Mouse (Mus musculus) v-Abl transformed pro-B cells (cell line): ENCODE results near the gene Mast4.

Source experiments
- in situ Hi-C, 2 experiments: fragments of 400-800 bp; cut with MboI; formaldehyde crosslinking; loops; one replicate each; pipeline ENCODE4 v1.15.1; 2025; ENCODE audit not compliant: unreplicated experiment in 2 of 2

Mast4 gene

DNA sequence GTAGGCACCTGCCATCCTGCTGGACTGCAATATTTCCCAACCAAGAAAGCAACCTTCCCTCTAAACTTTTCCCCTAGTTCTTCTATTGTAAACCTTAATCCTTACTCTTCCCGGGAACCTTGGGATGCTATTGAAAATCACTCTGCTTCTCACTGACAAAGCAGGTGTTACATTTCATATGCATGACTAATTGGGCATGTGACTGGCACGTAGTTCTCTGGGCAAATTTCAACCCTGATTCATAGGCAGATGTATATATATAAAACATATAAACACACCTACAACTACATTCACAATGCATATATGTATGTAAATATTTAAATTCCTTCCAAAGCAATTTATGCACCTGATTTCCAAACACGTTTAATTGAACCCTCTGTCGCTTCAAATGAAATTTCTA is 90.2 kb downstream of the Mast4 start:
- in situ Hi-C loops: no loop called here

DNA sequence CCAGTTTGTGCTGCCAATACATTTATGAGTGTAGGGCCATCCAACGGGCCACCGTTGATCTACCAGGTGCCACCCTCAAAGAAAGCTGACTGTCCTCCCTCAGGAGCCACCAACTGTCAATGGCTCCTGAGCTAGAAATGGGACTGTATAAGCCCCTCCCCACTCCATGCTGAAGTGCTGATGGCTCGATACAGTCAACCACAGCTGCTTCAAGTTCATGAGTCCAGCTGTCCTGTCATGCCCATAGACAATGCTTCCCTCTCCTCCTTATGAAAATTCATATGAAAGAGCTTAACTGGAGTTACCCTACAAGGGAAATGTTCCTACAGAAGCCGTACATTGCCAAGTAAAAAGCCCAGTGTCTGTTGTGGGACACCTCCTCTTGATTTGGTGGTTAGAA is 93.2 kb downstream of the Mast4 start:
- in situ Hi-C loops: no loop called here

DNA sequence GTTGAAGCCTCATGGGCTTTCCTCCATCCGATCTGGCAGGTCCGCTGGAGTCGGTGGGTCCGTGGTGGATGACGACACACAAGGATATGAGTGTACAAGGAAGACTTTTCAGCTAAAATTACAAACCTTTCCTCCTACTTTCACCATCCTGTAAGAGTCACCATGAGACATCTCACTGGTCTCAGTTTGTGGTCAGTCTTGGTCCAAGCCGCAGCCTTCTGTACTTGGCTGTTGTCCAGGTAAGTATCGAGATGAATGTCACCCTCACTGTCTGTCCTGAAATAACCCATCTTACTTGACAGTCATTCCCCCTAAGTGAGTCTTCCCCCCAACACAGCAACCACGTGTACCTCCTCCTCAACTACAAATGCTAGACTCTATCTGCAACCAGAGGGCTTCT is 94.6 kb downstream of the Mast4 start:
- in situ Hi-C loops: no loop called here

DNA sequence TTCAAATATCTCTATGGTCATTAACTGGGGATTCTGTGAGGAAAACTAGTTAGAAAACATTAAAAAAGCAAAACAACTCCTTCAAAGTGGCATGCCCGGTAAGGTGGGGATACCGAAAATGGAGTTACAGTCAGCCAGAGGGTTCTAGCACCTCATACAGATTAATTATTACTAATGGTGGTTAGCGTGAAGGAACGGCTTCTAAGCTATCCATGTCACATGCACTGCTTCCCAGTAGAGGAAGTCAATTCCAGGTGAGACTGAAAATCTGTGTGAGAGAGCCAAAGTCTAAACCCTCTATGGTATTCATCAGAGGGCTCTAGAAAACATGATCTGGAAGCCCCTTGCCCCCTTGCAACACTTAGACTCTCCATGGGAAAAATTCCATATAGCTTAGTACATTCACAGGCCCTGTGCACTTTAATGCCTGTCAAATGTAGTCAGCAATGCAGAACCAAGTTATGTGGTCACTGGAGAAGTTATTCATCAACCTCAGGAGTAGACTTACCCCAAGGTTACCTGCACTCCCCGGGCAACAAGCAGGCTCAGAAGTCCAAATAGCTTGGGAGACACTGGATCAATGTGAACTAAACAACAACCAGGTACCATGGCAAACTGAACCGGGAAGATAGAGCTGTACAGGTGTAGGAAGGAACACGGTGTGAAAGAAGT is 96.1 kb downstream of the Mast4 start:
- in situ Hi-C loops: no loop called here

DNA sequence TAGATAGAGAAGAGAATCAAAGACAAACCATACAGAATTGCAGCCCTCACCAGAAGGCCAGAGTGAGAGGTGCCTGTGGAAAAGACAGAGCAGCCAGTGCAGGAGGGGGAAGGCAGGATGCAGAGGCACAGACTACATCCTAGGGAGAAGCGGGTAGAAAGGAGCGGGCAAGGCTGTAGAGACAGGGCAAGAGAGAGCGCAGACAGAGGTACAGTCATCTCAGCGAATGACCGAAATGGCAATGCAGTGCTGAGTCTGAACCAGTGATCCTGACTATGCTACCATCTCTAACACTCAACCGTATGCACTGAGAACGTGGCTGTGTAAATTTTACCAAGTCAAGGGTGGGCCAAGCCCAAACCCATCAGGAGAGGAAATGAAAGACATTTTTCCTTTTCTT is 102.1 kb downstream of the Mast4 start:
- in situ Hi-C loops: no loop called here

DNA sequence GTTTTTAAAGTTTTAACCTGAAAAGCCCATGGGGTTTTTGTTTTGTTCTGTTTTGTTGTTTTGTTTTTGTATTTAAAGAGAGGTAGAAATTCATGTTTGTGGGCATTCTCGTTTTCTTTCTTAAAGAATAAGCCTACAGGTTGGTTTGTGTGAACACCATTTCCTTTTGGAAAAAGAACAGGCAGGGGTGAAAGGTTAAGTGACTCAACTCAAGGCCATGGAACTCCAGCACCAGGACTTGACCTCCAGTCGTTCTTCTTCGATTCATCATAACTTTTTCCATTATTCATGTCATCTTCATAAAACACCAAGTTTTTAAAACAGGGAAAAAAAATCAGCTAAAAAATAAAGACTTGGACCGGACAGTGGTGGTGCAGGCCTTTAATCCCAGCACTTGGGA is 105.2 kb downstream of the Mast4 start:
- in situ Hi-C loops: no loop called here

DNA sequence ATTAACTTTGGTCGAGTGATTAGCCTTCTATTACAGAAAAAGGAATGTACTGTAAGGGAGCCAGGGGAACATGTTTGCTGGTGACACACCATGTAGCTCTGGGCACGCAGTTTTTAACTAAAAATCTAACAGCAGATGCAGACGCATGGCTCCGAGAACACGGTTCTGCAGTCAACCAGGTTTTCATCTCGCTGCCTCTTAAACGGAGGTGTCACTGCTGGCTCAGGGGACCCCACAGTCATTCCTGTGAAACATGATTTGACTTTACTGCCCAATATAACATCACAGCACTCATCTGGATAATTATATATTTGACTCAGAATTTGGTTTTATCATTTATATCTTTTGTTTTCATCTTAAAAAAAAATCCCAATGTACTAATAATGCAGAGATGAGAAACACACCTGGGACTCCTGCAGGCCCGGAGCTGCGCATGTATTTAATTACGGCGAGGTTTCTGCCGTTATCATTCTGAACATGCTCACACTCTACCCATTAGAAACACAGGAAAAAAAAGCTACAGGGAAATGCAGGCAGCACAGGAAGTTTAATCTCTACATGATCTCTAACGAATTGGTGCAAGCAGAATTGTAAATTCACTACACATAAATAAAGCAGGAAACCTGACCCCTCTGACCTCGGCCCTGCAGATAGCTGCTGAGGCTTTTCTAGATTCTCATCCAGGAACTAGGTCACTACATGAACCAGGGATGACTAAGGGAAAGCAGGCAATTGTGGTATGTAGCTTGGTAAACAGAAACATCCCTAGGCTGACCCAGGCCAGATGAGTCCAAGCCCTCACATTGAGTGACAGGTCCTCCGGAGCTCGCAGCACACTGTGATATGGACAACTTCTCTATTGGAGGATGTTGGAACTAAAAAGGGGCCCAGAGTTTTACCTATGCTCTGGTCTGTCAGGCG is 108.1 kb downstream of the Mast4 start:
- in situ Hi-C loops: no loop called here

DNA sequence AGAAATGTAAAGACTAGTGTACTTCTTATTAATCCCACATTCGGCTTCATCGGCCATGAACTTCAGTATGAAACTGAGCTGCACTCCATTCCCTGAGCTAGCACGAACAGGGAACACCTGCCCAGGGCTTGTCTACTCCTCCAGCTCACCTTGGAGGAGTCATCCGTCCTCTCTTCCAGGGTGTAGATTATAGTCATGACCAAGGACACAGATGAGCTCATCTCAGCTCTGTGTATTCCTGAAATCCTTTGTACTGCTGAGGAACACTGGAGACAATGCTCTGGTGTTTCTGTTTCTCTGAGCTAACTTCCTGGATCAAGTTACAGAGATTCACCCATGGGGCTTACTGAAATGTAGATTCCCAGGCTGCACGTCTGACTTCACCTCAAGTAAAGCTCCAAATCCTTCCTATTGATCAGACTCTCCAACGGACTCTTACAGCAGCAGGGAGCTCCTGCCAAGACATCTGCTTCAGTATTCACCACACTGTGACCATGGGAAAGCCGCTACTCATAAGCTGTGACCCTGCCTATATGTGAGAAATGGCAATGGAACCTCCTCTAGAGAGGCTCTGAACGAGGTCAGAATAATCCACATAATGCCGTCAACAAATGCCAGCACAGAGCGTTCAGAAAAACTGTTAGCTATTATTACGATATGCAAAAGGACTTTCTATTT is 108.9 kb downstream of the Mast4 start:
- in situ Hi-C loops: no loop called here

DNA sequence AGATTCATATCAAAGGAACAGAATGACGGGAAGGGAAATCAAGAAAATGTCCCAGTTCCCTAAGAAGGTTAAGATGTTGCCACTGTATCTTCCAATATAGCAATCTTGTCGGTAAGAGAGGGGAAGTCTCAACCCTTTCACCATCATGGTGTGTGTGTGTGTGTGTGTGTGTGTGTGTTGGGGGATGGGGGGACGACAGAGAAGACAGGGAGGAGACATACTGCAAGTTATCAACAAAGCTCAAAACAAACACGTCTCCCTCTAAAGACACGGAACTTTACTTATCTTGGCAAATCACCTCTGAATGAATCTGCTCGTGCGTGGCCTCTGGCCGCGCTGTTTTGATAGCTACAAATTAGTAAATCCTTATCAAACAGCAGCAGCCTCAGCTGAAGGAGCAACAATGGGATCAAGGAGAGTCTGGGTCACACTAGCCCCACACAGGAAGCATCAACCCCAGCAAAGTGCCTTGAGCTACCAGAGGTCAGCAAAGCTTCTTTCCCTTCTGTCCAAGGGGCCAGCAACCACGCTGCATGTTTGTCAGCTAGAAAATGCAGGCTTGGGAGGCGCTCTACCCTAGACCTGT is 113.7 kb downstream of the Mast4 start:
- in situ Hi-C loops: no loop called here

DNA sequence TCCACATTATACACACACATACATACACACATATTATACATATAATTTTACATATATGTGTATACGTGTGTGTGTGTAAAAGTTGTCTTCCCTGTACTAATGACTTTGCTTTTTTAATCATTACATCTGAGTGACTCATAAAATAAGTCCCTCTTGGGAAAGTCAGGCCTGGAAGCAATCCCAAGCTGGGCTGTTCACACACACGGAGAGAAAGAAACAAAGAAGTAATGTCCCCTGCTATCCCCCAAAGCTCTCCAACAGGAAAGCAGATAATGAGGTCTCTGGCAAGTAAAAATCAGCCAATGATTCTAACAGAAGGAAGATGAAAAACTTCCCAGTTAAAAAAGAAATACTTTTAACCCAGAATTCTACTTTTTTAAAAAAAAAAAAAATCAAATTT is 114.3 kb downstream of the Mast4 start:
- in situ Hi-C loops: no loop called here

DNA sequence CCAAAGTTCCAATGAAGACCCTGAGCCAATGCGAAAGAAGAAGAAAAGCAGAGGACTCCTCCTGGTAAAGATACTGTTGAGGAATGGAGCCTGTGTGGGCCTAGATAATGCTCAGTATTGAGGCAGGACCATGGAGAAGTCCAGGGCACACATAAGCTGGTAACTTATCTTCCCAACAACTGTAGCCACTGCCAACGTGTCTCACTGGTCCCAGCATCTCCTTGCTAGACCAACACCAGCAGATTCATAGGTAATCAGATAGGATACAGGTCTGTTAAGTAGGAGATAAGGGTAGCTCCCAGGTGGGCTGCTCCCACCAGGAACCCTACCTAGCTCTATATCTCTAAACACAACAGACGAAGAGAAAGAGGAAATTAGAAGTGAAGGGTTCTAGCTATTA is 116.8 kb downstream of the Mast4 start:
- in situ Hi-C loops: no loop called here

DNA sequence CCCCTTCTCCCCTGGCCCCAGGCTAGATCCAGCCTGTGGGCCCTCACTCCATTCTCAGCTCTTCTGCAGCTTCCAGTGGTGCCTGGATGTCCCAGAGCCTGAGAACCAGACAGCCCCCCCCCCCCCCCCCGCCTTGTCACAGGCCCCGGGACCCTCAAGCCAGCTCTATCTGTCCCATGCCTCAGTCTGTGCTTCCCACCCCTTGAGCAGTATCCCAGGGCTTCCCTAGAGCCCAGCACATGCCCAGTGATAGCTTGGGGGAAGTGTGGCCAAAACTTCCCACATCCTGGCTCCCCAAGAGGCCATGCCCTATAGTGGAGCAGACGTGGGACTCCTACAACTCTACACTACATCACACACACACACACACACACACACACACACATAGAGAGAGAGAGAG is 119.8 kb downstream of the Mast4 start:
- in situ Hi-C loops: no loop called here

DNA sequence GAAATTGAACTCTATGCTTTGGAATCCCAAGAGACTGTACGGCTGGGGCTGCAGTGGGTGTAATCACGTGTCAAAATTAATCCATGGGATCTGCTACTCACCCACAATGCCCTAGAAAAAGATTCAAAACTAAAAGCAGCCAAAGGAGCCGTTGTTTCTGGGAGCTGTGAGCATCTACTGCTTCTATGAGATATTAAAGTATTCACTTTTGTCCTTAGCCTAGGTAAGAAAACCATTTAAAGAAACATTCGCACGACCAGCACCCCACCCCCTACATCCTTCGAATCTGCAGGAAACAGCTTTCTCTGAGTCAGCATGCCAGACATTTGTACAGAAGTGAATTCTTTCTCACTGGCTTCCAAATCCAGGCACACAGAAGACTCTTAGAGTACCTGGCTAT is 122.3 kb downstream of the Mast4 start:
- in situ Hi-C loops: no loop called here

DNA sequence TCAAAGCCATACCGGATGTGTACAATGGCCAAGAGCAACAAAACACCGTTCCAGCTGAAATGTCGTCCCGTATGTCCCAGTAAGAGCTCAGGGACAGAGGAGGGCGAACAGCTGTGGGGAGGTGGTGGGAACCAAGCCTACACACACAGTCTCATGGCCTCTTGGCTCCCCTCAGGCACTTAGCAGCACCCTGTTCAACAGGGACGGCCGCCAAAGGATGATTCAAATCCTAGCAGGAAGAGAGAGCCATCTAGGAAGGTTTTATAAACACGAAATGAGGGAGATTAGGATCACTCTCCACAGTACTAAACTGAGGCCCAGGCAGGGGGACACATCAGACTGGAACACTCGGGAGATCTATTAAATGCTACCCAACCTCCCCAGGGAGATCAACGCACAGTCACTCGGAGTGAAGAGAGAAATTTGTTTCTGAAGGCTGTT is 122.8 kb downstream of the Mast4 start:
- in situ Hi-C loops: no loop called here

DNA sequence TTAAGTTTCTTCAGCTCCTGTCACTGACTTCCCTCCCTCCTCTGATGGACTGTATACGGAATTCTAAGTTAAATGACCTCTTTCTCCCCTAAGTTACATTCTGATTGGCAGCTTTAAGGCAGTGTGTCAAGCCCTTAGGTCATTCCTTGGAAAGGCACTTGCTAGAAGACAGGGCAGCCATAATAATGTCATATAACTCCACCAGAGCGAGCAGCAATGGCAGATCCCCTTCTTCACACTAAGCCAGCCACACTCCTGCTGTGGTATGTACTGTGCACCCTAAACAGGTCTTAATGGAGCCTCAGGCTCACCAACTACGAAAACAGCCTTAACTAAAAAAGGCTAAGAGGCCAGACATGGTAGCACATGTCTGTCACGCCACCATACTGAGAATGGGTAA is 123.6 kb downstream of the Mast4 start:
- in situ Hi-C loops: no loop called here

DNA sequence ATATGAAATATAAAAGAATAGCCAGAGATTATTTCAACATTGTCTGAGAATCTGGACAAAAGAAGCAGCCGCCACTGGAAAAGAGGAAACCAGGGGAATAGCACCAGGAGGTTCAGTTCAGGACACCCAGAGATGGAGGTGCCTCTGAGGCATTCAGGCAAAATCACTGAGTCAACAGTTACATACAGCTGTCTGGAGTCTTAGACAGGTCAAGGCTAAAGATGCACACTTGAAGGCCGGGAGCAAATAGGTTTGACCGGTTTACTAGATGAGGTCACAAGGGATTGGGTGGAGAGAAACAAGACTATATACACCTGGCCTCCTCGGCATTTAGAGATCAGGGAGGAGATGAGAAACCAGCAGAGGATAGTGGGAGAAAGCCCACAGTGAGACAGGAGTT is 127.1 kb downstream of the Mast4 start:
- in situ Hi-C loops: no loop called here

DNA sequence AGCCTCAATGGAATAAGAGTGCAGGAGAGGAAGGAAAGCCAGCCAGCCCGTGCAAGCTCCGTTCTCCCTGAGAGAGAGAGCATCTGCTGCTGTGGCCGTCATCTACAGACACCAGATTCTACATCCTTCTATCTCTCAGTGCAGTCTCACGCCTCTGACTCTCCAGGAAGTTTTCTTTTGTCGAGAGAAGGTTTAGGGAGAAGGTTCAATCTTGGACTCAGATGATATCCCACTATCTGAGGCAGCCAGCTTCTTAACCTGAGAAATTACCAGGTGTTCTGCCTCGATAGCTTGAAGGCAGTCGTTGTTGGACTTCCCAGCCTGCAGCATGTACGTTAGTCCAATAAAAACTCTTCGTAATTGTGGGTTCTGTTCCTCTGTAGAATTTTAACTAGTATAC is 127.7 kb downstream of the Mast4 start:
- in situ Hi-C loops: no loop called here

DNA sequence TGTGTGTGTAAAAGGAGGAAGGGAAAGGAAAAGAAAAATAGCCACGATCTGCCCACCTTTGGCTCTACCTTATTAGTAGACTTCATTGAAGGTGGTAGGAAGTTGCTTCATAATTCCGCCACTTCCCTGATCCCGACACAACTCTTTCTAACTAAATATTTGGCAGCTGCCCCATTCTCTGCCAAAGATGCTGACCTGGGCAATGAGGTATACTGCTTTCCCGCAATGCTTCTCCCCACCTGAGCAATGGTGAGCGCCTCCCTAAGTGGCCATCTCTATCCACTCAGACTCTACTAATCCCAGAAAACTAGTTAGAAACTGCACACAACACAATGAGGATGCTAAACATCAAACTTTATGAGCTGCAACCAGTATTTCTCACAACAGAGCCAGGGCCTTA is 129.1 kb downstream of the Mast4 start:
- in situ Hi-C loops: no loop called here

DNA sequence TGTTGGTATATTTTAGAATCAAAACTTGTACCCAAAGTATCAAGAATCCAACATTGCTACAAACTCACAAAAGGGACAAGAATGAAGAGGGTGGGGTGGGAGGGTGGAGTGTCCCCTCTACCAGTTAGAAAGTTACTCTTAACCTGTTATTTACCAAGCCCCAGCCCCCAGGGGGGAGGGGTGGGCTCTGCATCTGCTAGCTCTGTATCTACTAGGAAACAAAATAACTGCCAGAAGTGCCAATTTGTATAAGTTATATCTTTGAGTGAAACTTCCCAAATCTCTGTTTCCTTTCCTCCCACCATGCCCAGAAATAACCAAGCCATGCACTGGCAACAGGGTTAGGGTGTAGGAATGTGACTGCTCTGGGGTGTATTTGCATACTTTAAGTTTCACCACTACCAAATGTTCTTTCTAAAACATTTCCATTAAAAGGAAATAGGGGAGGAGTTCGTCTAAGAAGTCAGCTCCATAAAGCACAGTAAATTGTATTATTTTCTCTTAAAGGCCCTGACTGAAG is 130.9 kb downstream of the Mast4 start:
- in situ Hi-C loops: no loop called here

DNA sequence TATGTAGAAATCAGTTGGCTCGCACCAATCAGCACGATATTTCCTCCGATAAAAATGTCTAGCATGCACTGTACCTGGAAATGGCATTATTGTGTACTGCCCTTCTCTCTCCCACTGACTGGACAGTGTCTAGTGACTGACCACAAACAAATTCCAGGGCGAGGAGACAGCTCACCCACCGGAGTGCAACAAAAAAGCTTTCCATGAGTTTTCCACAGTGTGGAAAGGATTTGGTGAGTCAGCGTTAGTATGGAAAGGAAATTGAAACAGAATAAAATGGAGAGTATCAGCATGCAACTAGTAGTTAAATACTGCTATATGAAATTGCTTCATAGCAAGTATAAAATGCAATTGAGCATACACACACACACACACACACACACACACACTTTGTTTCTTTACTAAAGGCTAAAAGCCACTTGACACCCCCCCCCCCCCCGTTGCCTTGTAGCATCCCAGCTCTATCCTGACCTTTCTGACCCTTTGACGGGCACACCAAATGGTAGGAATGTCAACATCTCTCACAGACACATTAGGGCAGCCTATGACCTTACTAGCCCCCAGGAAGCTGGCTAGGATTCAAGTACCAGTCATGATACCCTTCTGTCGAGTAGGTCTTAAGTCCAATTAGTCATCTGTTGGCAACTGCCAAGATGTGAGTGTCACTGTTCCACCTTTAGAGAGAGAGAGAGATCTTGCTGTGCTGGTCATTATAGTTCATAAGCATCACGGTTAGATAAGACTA is 133.1 kb downstream of the Mast4 start:
- in situ Hi-C loops: no loop called here
